Mouse (Mus musculus): ENCODE data around the gene Mpv17l2.

The Mpv17l2 gene

DNA sequence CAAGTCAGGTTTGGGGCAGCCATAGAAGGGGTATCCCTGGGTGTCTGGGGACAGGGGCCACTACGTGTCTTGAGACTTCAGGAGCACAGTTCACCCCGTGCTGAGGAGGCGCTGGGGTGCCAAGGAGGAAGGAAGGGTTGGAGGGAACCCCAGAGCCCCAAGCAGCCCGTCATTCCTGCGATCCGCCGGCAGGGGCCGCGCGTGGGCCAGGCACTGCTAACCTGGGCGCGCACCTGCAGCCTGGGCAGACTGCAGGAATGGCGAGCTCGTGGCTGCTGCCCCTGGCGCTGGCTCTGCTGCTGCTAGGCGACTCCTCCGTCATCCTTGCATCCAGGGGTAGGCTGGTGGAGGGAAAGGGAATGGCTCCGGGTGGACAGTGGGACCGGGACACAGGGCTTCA lies 42.4 kb downstream of the Mpv17l2 start, which contains the start of gene Gm3336:
Gene Gm3336, plus strand, starts transcription at position 247 of the 400 bp plus-strand sequence.
- DNase-seq: peak; percentile 89 to 90

DNA sequence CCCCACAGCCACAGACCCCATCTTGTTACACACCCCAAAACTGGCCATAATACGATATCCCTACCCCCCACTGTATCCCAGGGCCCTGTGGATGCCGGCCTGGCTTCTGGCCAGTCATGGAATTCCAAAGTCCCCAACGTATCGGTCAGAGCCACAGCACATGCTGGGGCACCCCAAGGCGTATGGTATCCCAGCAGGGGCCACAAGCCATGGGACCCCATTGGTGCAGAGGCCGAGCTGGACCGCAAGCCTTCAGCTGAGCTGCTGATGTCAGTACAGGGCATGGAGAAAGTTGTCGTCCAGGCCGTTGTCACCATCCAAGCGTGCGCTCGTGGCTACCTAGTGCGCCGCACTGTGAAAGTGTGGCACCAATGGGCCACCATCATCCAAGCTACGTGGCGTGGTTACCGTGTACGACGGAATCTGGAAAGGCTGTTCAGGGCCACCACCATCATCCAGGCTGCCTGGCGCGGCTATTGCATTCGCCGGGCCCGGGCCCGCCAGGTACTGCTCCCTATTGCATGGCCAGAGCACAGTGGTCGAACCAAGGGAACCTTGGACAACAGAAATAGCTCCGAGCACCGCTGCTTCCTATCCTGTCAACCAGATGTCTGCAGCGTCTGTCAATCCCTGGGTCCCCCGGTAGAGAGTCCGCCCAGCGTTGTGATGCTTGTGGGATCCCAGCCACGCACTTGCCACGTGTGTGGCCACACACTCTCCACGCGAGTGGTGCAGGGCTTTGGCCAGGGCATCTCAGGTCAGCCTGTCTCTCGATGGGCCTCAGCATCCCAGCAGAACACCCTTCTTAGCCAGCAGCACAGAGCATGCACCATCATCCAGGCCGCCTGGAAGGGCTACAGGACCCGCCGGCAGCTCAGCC lies 44.0 kb downstream of the Mpv17l2 start:
- DNase-seq: peak in 1 of 2 experiments; percentile 41

- no peak for DNase-seq
Observed at GRCm38 (mm10) chr8:70715086-70715485, 45.7 kb downstream of the Mpv17l2 start.

DNA sequence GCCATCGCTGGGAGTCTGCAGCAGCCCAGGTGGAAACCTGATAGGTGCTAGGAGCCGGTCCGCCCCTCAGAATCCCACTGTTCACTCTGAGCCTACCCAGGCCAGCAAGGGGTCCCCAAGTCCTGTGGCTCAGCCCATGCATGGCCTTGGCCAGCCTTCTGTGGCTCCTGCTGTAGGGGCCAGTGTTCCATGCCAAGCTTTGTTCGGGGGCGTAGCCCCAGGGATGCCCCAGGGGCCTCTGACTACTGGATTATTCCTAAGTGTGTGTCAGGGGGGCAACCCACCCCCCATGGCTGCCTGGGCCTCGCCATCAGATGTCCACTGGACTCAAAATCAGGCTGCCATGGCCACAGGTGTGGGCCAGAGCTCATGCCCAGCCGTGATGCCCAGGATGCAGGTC lies 46.8 kb downstream of the Mpv17l2 start:
- DNase-seq: no peak

DNA sequence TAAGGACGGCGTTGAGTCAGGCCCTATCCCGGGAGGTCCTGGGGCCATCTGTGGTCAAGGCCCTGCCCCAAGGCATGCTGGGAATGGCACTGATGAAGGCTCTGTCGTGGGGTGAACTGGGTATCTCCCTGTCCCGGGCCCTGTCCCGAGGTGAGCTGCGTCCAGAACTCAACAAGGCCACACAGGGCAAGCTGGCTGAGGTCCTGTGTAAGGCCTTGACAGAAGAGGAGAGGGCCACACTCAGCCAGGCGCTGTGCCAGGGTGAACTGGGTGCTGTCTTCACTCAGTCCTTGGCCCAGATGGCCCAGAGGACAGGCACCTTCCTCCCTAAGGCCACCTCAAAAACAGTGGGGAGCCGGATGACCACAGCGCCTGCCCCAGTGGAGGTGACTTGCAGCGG lies 49.7 kb downstream of the Mpv17l2 start:
- no peak for DNase-seq

DNA sequence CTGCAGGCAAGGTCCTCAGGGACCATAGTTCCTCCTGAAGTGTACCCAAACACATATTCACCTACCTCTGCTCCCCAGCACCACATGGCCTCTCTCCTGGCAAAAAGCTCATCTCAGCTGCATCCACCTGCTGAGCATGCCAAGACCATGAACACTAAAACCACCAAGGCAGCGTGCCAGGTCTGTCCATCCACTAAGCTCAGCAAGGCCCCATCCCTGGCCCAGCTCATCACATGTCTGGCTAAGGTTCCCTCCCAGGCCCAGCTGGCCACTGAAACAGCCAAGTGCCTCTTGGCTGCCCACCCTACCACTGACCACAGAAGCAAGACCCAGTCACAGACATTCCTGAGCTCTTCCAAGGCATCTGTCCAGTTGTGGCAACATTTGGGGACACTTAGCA lies 50.5 kb downstream of the Mpv17l2 start:
- no peak for DNase-seq

DNA sequence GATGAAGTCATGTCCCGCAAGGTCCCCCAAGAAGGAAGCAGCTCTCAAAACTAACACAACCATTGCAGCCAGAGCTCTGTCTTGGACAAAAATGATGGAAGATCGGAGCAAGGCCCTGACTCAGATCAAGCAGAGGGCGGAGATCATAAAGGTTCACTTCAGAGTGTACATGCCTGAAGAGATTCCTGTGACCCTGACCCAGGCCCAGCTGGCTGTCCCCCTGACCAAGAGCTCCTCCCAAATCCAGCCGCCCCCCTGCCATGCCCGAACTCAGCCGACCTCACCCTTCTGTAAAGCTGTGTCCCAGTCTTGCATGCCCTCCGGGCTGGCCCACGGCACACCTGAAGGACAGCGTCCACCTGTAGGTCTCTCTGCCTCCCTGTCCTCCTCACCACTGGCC lies 51.0 kb downstream of the Mpv17l2 start:
- no peak for DNase-seq

Measured in B cell, adult 2 months (primary cell).